ENCODE assay signal across 10 mouse cellular contexts in genomic region chr4:143311341-143311740, GRCm38 (mm10). TPM values are rescaled to one million over a fixed set of nuclear protein-coding genes. Genes with fewer than 3 reads are reported as not detected.
DNase-seq lines count a peak whose midpoint lies in the region; ATAC-seq lines count a peak whose summit lies in the region.
"Had no signal": no experiment of that assay in that cellular context is flagged by ENCODE, and none has a peak within 500 bp of the region (broad histone marks: within the 10 kb centered on the region; RNA-seq: fewer than 3 reads in every experiment).

No protein-coding gene starts in this region.

- no peaks in the 10 kb centered on the region for H3K9me3 ChIP-seq in kidney, embryonic 14.5 days (ENCODE audit: control insufficient read depth, low read length)
- H3K9me3 ChIP-seq: embryonic facial prominence, embryonic 12.5 days had no signal

- DNase-seq in CD4-positive, CD25-positive, alpha-beta regulatory T cell, adult 2 months (ENCODE audit: low read depth, low spot score), result peak; percentile 25
- peak; percentile 43 for DNase-seq in kidney, postnatal 10 days
- DNase-seq in adrenal gland, postnatal 14 days, result peak; percentile 58
- DNase-seq in lung, postnatal 25 days (ENCODE audit: low spot score), result peak; percentile 26
- no peak for DNase-seq in layer of hippocampus, adult 11-12 months (ENCODE audit: low spot score)
- DNase-seq in natural killer cell, adult 2 months (ENCODE audit: low spot score in 2 of 2), result no peak

- 51% methylated on average over 2 of the region's 2 CpGs for WGBS in kidney, embryonic 14.5 days

- no peaks in the 10 kb centered on the region for H3K4me1 ChIP-seq in kidney, embryonic 14.5 days (ENCODE audit: control insufficient read depth, insufficient read depth, low read length)
- H3K4me1 ChIP-seq: embryonic facial prominence, embryonic 12.5 days had no signal

- H3K4me2 ChIP-seq in kidney, embryonic 14.5 days (replicated peaks; ENCODE audit: low read depth, low read length), result no peak overlapping the region
- H3K4me2 ChIP-seq: embryonic facial prominence, embryonic 12.5 days had no signal

- H3K27me3 ChIP-seq in kidney, embryonic 14.5 days (ENCODE audit: control insufficient read depth, insufficient read depth, low read length), result no peaks in the 10 kb centered on the region
- H3K27me3 ChIP-seq: embryonic facial prominence, embryonic 12.5 days had no signal

- no peak for ATAC-seq in CD4-positive, CD25-positive, alpha-beta regulatory T cell, adult 4 months
- ATAC-seq in kidney, embryonic 14.5 days (ENCODE audit: low FRiP score, low TSS enrichment), result no peak

- H3K9ac ChIP-seq in kidney, embryonic 14.5 days (ENCODE audit: low read depth, low read length), result no peak overlapping the region
- H3K9ac ChIP-seq: embryonic facial prominence, embryonic 12.5 days had no signal

- H3K27ac ChIP-seq in kidney, embryonic 14.5 days (ENCODE audit: low read depth, low read length), result no peak overlapping the region
- H3K27ac ChIP-seq: embryonic facial prominence, embryonic 12.5 days; macrophage had no signal

- no peak overlapping the region for H3K4me3 ChIP-seq in kidney, embryonic 14.5 days (ENCODE audit: low read length)
- H3K4me3 ChIP-seq: embryonic facial prominence, embryonic 12.5 days had no signal

- no peaks in the 10 kb centered on the region for H3K36me3 ChIP-seq in kidney, embryonic 14.5 days (ENCODE audit: control insufficient read depth, insufficient read depth, low read length)
- H3K36me3 ChIP-seq: embryonic facial prominence, embryonic 12.5 days had no signal

RNA-seq across cellular contexts. Expression of gene Pdpn, which starts 12.0 kb away (rescaled TPM):
- polyA plus RNA-seq in CD4-positive, CD25-positive, alpha-beta regulatory T cell, adult 4 months (2017; shearing (Covaris generic)), result not detected
- polyA plus RNA-seq in kidney, embryonic 14.5 days (2014; fragmentation: Nextera tagmentation; extraction: Ambion mirVana), result 47.4 and 48.7 TPM in 2 replicates
- 5.9 and 8.4 TPM in 2 replicates for total RNA-seq in adrenal gland, postnatal 14 days (2021)

RNA-seq across cellular contexts. Expression of gene Lrrc38, which starts 38.2 kb away (rescaled TPM):
- polyA plus RNA-seq in CD4-positive, CD25-positive, alpha-beta regulatory T cell, adult 4 months (2017; shearing (Covaris generic)), result not detected
- not detected in 2 replicates for polyA plus RNA-seq in kidney, embryonic 14.5 days (2014; fragmentation: Nextera tagmentation; extraction: Ambion mirVana)
- not detected in 2 replicates for total RNA-seq in adrenal gland, postnatal 14 days (2021)
- polyA plus RNA-seq: macrophage had no signal

Comparison
In these comparisons a context has a peak if more than half of its experiments do, and no peak if none do; other contexts are left out.
1. DNase-seq: peak in CD4-positive, CD25-positive, alpha-beta regulatory T cell, adult 2 months (single experiment), kidney, postnatal 10 days (single experiment), adrenal gland, postnatal 14 days (single experiment) and lung, postnatal 25 days (single experiment); none in layer of hippocampus, adult 11-12 months (single experiment) and natural killer cell, adult 2 months (0 of 2).
2. RNA of gene Pdpn, which starts 12.0 kb away (polyA plus RNA-seq): 47.4 to 48.7 TPM in kidney, embryonic 14.5 days; not detected in CD4-positive, CD25-positive, alpha-beta regulatory T cell, adult 4 months; every median in the first group is over 10 times any median in the second.